Mouse (Mus musculus) gastrocnemius, postnatal 10 days (tissue): ENCODE results near the gene Pigc. TPM values are rescaled to one million over a fixed set of nuclear protein-coding genes. Genes with fewer than 3 reads are reported as not detected.

ENCODE experiments used
- DNase-seq: peaks from one replicate; pipeline ENCODE4 v3.0.0; 2021; ENCODE audit warnings: mixed read lengths
- total RNA-seq, 2 experiments: library from RNA; stranded (reverse); gene quantifications; 2 replicates each; pipeline ENCODE4 v1.2.3; 2021

The Pigc gene
- total RNA-seq, 2 experiments from 2014 or later = 15.9 to 19.5 TPM

- peak; percentile 69 for DNase-seq
Observed at GRCm38 (mm10) chr1:161976255-161977182, 7.5 kb downstream of the Pigc start.

- DNase-seq = no peak
Observed at GRCm38 (mm10) chr1:161977331-161977730, 8.3 kb downstream of the Pigc start.

GRCm38 (mm10) chr1:161978173-161978700 is 9.3 kb downstream of the Pigc start:
- DNase-seq = no peak

- no peak for DNase-seq
Observed at GRCm38 (mm10) chr1:161979536-161979935, 10.6 kb downstream of the Pigc start, which contains the start of gene 4930558K02Rik. Gene 4930558K02Rik (minus strand): TSS chr1:161979636.

- no peak for DNase-seq
Observed at GRCm38 (mm10) chr1:161980046-161980445, 11.1 kb downstream of the Pigc start.

GRCm38 (mm10) chr1:161980626-161981298 is 11.8 kb downstream of the Pigc start:
- DNase-seq = no peak

GRCm38 (mm10) chr1:161983451-161983850 is 14.5 kb downstream of the Pigc start:
- DNase-seq = no peak

- peak; percentile 48 for DNase-seq
Observed at GRCm38 (mm10) chr1:161983979-161984566, 15.1 kb downstream of the Pigc start.

GRCm38 (mm10) chr1:161990684-161991578 is 21.9 kb downstream of the Pigc start:
- DNase-seq = no peak

- DNase-seq = no peak
Observed at GRCm38 (mm10) chr1:161991846-161992245, 22.9 kb downstream of the Pigc start.

- no peak for DNase-seq
Observed at GRCm38 (mm10) chr1:161992389-161992788, 23.4 kb downstream of the Pigc start.

GRCm38 (mm10) chr1:161998781-161999180 is 29.8 kb downstream of the Pigc start:
- no peak for DNase-seq

- DNase-seq = no peak
Observed at GRCm38 (mm10) chr1:161999338-161999737, 30.4 kb downstream of the Pigc start.

GRCm38 (mm10) chr1:161999882-162000371 is 30.9 kb downstream of the Pigc start:
- DNase-seq = peak; percentile 23

- DNase-seq = no peak
Observed at GRCm38 (mm10) chr1:162001328-162001727, 32.3 kb downstream of the Pigc start.

- no peak for DNase-seq
Observed at GRCm38 (mm10) chr1:162003729-162004517, 34.9 kb downstream of the Pigc start.

- DNase-seq = no peak
Observed at GRCm38 (mm10) chr1:162004518-162004780, 35.5 kb downstream of the Pigc start.

GRCm38 (mm10) chr1:162004821-162005770 is 36.1 kb downstream of the Pigc start:
- DNase-seq = peak; percentile 43

GRCm38 (mm10) chr1:162006109-162006508 is 37.1 kb downstream of the Pigc start:
- no peak for DNase-seq

- no peak for DNase-seq
Observed at GRCm38 (mm10) chr1:162008208-162008607, 39.2 kb downstream of the Pigc start.
